Mouse (Mus musculus): ENCODE measurements around the gene Msln.

- TF ChIP-seq EP300 (optimal IDR thresholded peaks at IDR 0.05) (no peak), CTCF (IDR thresholded peaks at IDR 0.05; ENCODE audit: low read depth) (no peak)
Measured at GRCm38 (mm10) chr17:25723470-25723869, 30.7 kb downstream of the Msln start.
